Mouse (Mus musculus): ENCODE data around the gene Pim2.

DNA sequence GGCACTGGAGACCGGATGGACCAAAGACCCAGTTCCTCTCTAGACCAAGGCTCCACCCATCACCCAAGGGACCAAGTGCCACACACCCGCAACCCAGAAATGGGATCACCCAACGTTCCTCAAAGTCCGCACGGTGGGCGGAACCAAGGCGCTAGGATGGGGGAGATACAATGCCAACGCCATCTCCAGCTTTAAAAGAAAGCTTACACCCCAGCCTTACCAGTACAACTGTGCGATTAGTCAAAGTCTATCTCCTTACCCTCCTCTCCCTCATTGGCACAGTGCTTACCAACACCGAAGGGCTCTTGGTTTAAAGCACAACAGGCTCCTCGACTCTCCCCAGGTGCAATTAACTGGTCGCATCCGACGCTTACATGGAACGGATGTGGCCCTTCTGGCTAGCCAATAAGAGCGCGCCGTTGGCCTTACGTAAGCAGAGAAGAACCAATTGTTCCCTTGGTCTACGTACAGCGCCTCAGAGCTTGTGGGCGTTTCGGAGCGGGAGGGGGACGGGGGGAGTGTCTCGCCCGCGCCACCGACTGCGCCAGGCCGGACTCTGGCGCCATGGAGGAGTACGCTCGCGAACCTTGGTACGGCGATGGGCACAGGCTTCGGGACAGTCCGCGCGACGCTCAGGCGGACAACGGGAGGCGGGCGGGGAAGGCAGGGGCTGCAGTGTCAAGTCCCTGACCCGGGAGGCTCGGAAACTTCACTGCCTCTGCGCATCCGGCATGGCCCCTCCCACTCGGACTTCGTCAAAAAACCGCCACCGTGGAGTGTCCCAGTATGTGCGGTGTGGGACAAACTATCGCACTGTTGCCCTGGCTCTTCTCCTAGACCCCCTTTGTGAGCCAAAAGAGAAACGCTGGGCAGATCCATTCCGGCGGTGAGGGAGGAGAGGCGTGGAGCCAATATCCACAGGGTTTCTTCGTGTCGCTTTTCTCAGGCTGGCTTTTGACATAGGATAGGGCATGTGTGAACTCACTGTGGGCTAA, 21.1 kb downstream of the Pim2 start, which contains the start of the genes Pqbp1 and Timm17b:
- no peak for TF ChIP-seq CTCF (IDR thresholded peaks at IDR 0.05; ENCODE audit: borderline replicate concordance, insufficient read depth, low read length)
- peak; percentile 53 for TF ChIP-seq POLR2A (IDR thresholded peaks at IDR 0.05; ENCODE audit: low read depth, low read length)

Measured in embryonic fibroblast, embryonic 13.5 days (primary cell).